Mouse (Mus musculus) liver, postnatal 0 days (tissue): ENCODE results near the gene Cybrd1.
A peak's percentile ranks its signal among the peaks of the same experiment; 100 is the strongest.

Source experiments
- CTCF ChIP-seq: sonication (generic); IDR thresholded peaks from 2 replicates; pipeline ENCODE4 v1.5.1; 2016; ENCODE audit warnings: antibody characterized with exemption, low read depth
- EP300 ChIP-seq: IDR thresholded peaks from 2 replicates; pipeline ENCODE4 v1.6.1; 2016; ENCODE audit warnings: antibody characterized with exemption, low read depth, mild to moderate bottlenecking

DNA sequence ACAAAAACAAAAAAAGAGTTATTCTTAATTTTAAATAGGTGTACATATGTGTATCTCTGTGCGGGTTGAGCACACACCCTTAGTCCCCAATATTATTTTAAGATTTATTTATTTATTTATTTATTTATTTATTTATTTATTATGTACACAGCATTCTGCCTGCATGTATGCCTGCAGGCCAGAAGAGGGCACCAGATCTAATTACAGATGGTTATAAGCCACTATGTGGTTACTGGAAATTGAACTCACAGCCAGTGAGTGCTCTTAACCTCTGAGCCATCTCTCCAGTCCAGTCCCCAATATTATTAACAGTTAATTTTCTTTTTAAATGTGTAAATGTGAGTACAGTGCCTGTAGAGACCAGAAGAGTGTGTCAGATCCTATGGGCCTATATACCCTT lies 60.0 kb downstream of the Cybrd1 start:
- TF ChIP-seq CTCF = peak; percentile 39
- TF ChIP-seq EP300 = no peak
